Mouse (Mus musculus): ENCODE data around the gene Pex16.

GRCm38 (mm10) chr2:92374514-92374913 is at the start of gene Pex16, which contains the start of gene Large2:
- TF ChIP-seq POLR2A (IDR thresholded peaks at IDR 0.05; ENCODE audit: insufficient read depth, low read depth, low read length): no peak
- TF ChIP-seq CTCF (IDR thresholded peaks at IDR 0.05; ENCODE audit: insufficient read depth, low read depth, low read length): no peak
